9 mouse cellular contexts compared by ENCODE assay signal in genomic region chr11:114657737-114658136, GRCm38 (mm10). TPM values are rescaled to one million over a fixed set of nuclear protein-coding genes. Genes with fewer than 3 reads are reported as not detected.
DNase-seq lines count a peak whose midpoint lies in the region; ATAC-seq lines count a peak whose summit lies in the region.
"Had no signal": no experiment of that assay in that cellular context is flagged by ENCODE, and none has a peak within 500 bp of the region (broad histone marks: within the 10 kb centered on the region; RNA-seq: fewer than 3 reads in every experiment).

No protein-coding gene starts in this region.

- DNase-seq in liver (peak; percentile 64), ZHBTc4 (ENCODE audit: low read depth, low spot score) (peak; percentile 79)
- DNase-seq in embryo, embryonic 11 days: peak; percentile 65
- peak; percentile 73 for DNase-seq in induced T-regulatory cell, adult 2 months (ENCODE audit: low read depth)
- DNase-seq in lung, postnatal 14 days: peak; percentile 75
- DNase-seq in retina, embryonic 14.5 days (ENCODE audit: low spot score): peak; percentile 82

- peaks cover 35% of the 10 kb centered on the region for H3K27me3 ChIP-seq in liver, embryonic 12.5 days (replicated peaks)
- peaks cover 12% of the 10 kb centered on the region for H3K27me3 ChIP-seq in heart, embryonic 11.5 days (ENCODE audit: control insufficient read depth, insufficient read depth, low read length)

- no peak overlapping the region for H3K4me3 ChIP-seq in liver, embryonic 12.5 days
- H3K4me3 ChIP-seq in heart, embryonic 11.5 days (ENCODE audit: low read depth, low read length): no peak overlapping the region
- H3K4me3 ChIP-seq: embryonic facial prominence, embryonic 15.5 days had no signal

- no peak overlapping the region for H3K9ac ChIP-seq in liver, embryonic 12.5 days
- H3K9ac ChIP-seq in heart, embryonic 11.5 days (ENCODE audit: low read depth, low read length): no peak overlapping the region
- H3K9ac ChIP-seq: embryonic facial prominence, embryonic 15.5 days had no signal

- no peak overlapping the region for H3K27ac ChIP-seq in liver, embryonic 12.5 days
- no peak overlapping the region for H3K27ac ChIP-seq in heart, embryonic 11.5 days (ENCODE audit: low read depth, low read length)
- H3K27ac ChIP-seq: embryonic facial prominence, embryonic 15.5 days had no signal

- H3K4me1 ChIP-seq in liver, embryonic 12.5 days: no peaks in the 10 kb centered on the region
- no peaks in the 10 kb centered on the region for H3K4me1 ChIP-seq in heart, embryonic 11.5 days (ENCODE audit: control insufficient read depth, insufficient read depth, low read length)
- H3K4me1 ChIP-seq: embryonic facial prominence, embryonic 15.5 days had no signal

- ATAC-seq in liver, embryonic 12.5 days: no peak
- no peak for ATAC-seq in heart, embryonic 11.5 days (replicated peaks; ENCODE audit: insufficient number of reproducible peaks, low FRiP score, low TSS enrichment)

- H3K9me3 ChIP-seq in liver, embryonic 12.5 days (replicated peaks): no peaks in the 10 kb centered on the region
- H3K9me3 ChIP-seq in heart, embryonic 11.5 days (replicated peaks; ENCODE audit: control insufficient read depth, low read length): no peaks in the 10 kb centered on the region
- H3K9me3 ChIP-seq: embryonic facial prominence, embryonic 15.5 days had no signal

- WGBS in liver, embryonic 12.5 days (ENCODE audit: insufficient replicate concordance): 19% methylated on average over 7 of the region's 7 CpGs
- WGBS in heart, embryonic 11.5 days (ENCODE audit: insufficient replicate concordance): 15% methylated on average over 7 of the region's 7 CpGs

- H3K36me3 ChIP-seq in liver, embryonic 12.5 days: no peaks in the 10 kb centered on the region
- H3K36me3 ChIP-seq in heart, embryonic 11.5 days (ENCODE audit: control insufficient read depth, insufficient read depth, low read length): no peaks in the 10 kb centered on the region
- H3K36me3 ChIP-seq: embryonic facial prominence, embryonic 15.5 days had no signal

- H3K4me2 ChIP-seq in liver, embryonic 12.5 days: no peak overlapping the region
- H3K4me2 ChIP-seq in heart, embryonic 11.5 days: no peak overlapping the region
- H3K4me2 ChIP-seq: embryonic facial prominence, embryonic 15.5 days had no signal

RNA-seq across cellular contexts. Expression of gene Rpl38, which starts 10.6 kb away (rescaled TPM):
- polyA plus RNA-seq in liver, embryonic 12.5 days (2016; fragmentation: Nextera tagmentation; extraction: Ambion mirVana): 1,173 and 1,181 TPM in 2 replicates
- polyA plus RNA-seq in heart, embryonic 11.5 days (2014; fragmentation: Nextera tagmentation; extraction: Ambion mirVana): 781 and 853 TPM in 2 replicates

RNA-seq across cellular contexts. Expression of gene Ttyh2, which starts 17.5 kb away (rescaled TPM):
- 5.6 and 6.1 TPM in 2 replicates for polyA plus RNA-seq in liver, embryonic 12.5 days (2016; fragmentation: Nextera tagmentation; extraction: Ambion mirVana)
- polyA plus RNA-seq in heart, embryonic 11.5 days (2014; fragmentation: Nextera tagmentation; extraction: Ambion mirVana): 5.0 and 5.1 TPM in 2 replicates
